Mouse (Mus musculus): ENCODE measurements around the gene Dpagt1.
A peak's percentile ranks its signal among the peaks of the same experiment; 100 is the strongest.
"Not testable (repeated sequence)": the region's sequence is repeated elsewhere in the genome, so short reads cannot be mapped to it uniquely, and the experiment has no call there.

Gene Dpagt1

GRCm38 (mm10) chr9:44318826-44319095, 7.1 kb upstream of the Dpagt1 start:
- no peak for DNase-seq

DNA sequence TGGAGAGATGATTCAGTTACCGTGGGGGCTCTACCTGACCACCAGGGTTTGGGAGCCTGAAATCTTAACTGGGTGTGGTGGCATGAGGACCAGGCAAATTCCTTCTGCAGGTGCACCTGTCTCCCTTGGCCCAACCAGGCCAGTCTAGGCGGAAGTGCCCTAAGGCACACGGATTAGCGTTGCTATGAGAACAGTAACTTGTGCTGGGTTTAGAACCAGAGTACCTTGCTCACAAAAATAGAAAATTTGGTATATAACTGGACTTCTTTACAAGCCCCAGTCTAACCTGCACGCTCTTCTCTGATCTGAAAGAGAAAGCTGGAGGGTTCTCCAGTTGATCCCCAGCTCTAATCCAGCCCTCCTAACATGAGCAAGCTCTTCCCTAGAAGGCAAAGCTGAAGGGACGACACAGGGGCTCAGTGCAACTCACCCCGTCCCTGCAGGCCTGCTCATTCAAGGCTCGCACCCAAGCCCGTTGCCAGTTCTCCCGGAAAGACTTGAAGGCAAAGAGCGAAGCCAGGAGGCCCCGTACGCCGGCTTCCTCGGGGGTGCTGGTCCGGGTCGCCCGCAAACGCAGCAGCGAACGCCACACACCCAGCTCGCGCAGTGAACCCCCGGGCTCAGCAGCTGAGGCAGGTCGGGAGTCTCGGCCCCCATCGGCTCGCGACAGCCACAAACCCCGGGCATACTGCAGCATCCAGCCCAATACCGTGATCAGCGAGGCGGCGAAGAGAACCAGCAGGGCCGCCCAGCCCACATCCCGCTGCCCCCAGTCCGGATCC, 6.5 kb upstream of the Dpagt1 start:
- peak in 1 of 2 experiments; percentile 34 for DNase-seq

GRCm38 (mm10) chr9:44319887-44320798, 5.7 kb upstream of the Dpagt1 start, which contains the start of gene C2cd2l:
TSS of gene C2cd2l (minus strand) at chr9:44320285.
- peak; percentile 79 for DNase-seq

DNA sequence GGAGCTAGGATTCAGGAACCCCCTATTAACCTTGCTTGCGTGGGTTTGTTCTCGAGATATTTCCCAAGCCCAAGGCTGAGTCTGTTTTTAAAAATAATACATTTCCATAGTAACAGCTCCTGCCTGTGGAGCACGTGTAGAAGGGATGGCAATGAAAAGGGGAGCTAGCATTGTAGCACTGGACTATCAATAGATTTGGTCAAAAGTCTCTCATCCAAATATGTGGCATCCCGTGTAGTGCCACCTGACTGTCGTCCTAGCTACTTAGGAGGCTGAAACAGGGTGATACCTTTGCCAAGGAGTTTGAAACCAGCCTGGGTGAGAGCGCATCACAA, 5.1 kb upstream of the Dpagt1 start:
- DNase-seq: no peak

GRCm38 (mm10) chr9:44323656-44324055, 2.2 kb upstream of the Dpagt1 start:
- not testable (repeated sequence) for DNase-seq

DNA sequence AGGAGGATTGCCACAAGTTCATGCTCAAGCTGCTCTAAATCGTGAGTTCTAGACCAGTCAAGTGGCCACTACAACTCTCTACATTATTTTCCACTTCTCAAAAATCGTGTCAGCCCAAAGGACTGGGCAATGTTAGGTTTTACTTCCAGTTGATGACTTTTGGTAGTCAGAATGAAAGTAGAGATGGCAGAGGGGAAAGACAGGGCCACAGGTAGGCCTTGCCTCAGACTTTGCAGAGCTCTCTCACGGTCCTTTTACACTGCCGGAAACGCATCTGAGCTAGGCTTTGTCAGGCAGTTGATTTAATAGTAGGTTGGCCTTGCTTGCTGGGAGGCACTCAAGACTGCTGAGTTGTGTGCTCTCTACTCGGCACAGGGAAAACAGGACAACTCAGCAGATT, 1.7 kb upstream of the Dpagt1 start:
- no peak for DNase-seq

DNA sequence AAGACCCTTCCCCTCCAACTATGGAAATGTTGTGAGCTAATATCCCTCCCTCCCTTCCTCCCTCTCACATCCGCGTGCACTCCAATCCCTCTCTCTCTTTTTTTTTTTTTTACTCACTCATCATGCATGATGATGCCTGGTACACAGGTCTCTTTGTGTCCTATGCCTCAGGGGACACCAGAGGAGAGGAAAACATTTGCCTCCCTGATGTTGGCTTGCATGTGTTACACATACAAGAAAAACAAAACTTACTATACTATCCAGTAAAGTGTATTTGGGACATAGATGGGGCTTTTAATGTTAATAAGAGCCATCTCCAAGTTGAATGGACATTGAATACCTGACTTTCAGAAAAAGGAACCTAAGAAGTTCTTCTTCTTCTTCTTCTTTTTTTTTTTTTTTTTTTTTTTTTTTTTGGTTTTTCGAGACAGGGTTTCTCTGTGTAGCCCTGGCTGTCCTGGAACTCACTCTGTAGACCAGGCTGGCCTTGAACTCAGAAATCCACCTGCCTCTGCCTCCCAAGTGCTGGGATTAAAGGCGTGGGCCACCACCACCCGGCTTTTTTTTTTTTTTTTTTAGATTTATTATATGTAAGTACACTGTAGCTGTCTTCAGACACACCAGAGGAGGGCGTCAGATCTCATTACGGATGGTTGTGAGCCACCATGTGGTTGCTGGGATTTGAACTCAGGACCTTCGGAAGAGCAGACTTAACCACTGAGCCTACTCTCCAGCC, 619 bp upstream of the Dpagt1 start:
- not testable (repeated sequence) for DNase-seq

GRCm38 (mm10) chr9:44326371-44327063, 698 bp downstream of the Dpagt1 start:
- DNase-seq: peak; percentile 58 to 70

DNA sequence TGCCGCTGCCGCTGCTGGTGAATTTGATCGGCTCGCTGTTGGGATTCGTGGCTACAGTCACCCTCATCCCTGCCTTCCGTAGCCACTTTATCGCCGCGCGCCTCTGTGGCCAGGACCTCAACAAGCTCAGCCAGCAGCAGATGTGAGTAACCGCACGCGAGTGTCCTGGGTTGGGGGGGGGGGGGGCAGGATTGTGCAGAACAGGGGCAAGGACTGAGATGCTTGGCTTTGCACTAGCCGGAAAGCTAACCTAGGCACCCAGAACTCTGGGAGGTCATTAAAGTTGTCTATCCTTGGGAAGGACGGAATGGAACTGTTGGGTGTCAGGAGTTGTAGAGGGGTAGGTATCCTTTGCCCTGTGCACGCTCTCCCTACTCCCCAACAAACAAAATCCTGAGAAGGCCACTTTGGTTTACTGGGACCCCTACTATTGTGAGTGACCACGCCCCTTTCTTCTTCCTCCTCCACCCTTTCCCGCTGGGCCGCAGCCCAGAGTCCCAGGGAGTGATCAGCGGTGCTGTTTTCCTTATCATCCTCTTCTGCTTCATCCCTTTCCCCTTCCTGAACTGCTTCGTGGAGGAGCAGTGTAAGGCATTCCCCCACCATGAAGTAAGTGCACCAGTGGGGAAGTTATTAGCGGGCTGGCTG, 1.4 kb downstream of the Dpagt1 start:
- no peak for DNase-seq

- no peak for DNase-seq
Observed at GRCm38 (mm10) chr9:44327926-44328325, 2.1 kb downstream of the Dpagt1 start.

- no peak for DNase-seq
Observed at GRCm38 (mm10) chr9:44330736-44331135, 4.9 kb downstream of the Dpagt1 start.

- no peak for DNase-seq
Observed at GRCm38 (mm10) chr9:44332918-44333638, 7.3 kb downstream of the Dpagt1 start.

DNA sequence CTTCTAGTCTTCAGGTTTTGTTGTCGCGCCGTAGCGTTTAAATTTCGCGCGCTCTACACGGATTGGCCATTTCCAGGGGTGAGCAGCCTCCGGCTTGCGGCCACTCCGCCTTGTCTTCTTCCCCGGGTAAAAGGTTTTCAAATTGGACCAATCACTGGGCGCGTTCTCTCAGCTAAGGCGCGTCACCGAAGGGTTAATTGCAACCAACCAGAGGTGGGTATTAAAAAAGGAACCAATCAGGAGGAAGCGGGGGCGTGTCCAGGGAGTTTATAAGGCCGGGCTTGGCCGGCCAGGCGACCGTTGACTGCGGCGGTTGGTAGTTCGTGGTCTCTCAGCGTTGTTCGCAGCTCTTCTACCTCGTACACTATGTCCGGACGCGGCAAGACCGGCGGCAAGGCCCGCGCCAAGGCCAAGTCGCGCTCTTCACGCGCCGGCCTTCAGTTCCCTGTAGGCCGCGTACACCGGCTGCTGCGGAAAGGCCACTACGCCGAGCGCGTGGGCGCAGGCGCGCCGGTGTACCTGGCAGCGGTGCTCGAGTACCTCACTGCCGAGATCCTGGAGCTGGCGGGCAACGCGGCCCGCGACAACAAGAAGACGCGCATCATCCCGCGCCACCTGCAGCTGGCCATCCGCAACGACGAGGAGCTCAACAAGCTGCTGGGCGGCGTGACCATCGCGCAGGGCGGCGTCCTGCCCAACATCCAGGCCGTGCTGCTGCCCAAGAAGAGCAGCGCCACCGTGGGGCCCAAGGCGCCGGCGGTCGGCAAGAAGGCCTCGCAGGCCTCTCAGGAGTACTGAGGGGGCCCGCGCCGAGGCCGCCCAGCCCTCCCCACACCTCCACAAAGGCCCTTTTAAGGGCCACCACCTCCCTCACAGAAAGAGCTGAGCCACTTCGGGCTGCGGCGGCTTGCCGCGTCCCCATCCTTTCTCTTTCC, 8.8 kb downstream of the Dpagt1 start, which contains the start of gene H2afx:
TSS of gene H2afx (plus strand) at position 299 of the 935 bp plus-strand sequence.
- DNase-seq: peak; percentile 94 to 95

GRCm38 (mm10) chr9:44335331-44336092, 9.7 kb downstream of the Dpagt1 start:
- peak in 1 of 2 experiments; percentile 18 for DNase-seq

- no peak for DNase-seq
Observed at GRCm38 (mm10) chr9:44336093-44336406, 10.2 kb downstream of the Dpagt1 start.

GRCm38 (mm10) chr9:44336513-44336912, 10.7 kb downstream of the Dpagt1 start:
- DNase-seq: not testable (repeated sequence)

- no peak for DNase-seq
Observed at GRCm38 (mm10) chr9:44336964-44337363, 11.1 kb downstream of the Dpagt1 start.

DNA sequence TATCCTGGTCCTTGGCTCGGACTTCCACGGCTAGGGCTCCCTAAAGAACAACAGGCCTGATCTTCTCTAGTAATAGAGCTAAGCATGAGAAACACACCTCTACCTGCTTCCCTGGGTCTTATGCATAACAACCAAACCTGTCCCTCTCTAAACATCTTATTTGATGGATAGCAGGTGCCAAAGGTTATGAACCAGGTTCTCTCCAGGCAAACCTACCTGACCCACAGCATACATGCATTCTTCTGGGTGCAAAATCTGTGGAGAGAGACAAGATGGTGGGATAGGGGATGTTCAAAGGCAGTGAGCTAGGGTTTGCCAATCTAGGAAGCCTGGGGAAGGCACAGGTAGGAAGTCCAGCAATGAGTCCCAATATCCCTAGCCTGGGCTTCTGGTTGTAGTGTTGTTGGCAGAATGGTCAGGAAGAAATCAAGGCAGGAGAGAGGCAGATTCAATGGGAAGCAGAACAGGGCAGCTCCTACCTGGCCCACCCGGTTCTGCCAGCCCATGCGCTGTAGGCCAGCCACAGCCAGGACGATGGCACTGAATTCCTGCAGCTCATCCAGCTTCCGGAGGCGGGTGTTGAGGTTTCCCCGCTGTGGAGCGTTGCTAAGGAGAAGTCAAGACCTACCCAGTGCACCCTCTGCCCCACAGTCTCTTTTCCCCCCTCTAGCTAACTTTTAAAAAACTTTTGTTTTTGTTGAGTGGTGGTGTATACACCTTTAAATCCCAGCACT, 11.8 kb downstream of the Dpagt1 start:
- DNase-seq: no peak

- DNase-seq: no peak
Observed at GRCm38 (mm10) chr9:44338574-44338973, 12.8 kb downstream of the Dpagt1 start.
